Mouse (Mus musculus) intestine, postnatal 0 days (tissue): ENCODE data around the gene Gm9603. TPM values are rescaled to one million over a fixed set of nuclear protein-coding genes. Genes with fewer than 3 reads are reported as not detected.
"Not testable (repeated sequence)": the region's sequence is repeated elsewhere in the genome, so short reads cannot be mapped to it uniquely, and the experiment has no call there.

ENCODE experiments used
- ATAC-seq: fragments of 200-750 bp; cut with Nextera tagmentation; 2 replicates; pipeline ENCODE4 v1.8.0; 2017; ENCODE audit warnings: mild to moderate bottlenecking, moderate TSS enrichment, moderate library complexity
- H3K27ac ChIP-seq: fragments of 300-500 bp; sonication (generic); 2 replicates; pipeline ENCODE4 v1.5.1; 2014; ENCODE audit warnings: mild to moderate bottlenecking, low read depth, low read length, moderate library complexity
- H3K27me3 ChIP-seq: fragments of 300-500 bp; sonication (generic); replicated peaks from 2 replicates; pipeline ENCODE4 v1.6.1; 2014; ENCODE audit warnings: low read length, mixed read lengths; ENCODE audit not compliant: control insufficient read depth, insufficient read depth
- H3K36me3 ChIP-seq: fragments of 300-500 bp; sonication (generic); 2 replicates; pipeline ENCODE4 v1.6.1; 2014; ENCODE audit warnings: mild to moderate bottlenecking, moderate library complexity; ENCODE audit not compliant: control insufficient read depth, insufficient read depth
- H3K4me1 ChIP-seq: fragments of 300-500 bp; sonication (generic); replicated peaks from 2 replicates; pipeline ENCODE4 v1.6.1; 2014; ENCODE audit warnings: antibody characterized with exemption, low read length, mixed read lengths; ENCODE audit not compliant: control insufficient read depth, insufficient read depth
- H3K4me2 ChIP-seq: fragments of 300-500 bp; sonication (generic); replicated peaks from 2 replicates; pipeline ENCODE4 v1.6.1; 2014; ENCODE audit warnings: low read depth, mild to moderate bottlenecking, moderate library complexity
- H3K4me3 ChIP-seq: fragments of 300-500 bp; sonication (generic); 2 replicates; pipeline ENCODE4 v1.5.1; 2014; ENCODE audit warnings: low read depth, low read length
- H3K9ac ChIP-seq: fragments of 300-500 bp; sonication (generic); 2 replicates; pipeline ENCODE4 v1.6.1; 2014; ENCODE audit warnings: mild to moderate bottlenecking, low read depth, low read length
- H3K9me3 ChIP-seq: fragments of 300-500 bp; sonication (generic); 2 replicates; pipeline ENCODE4 v1.6.1; 2016; ENCODE audit warnings: mixed run types; ENCODE audit not compliant: control insufficient read depth
- WGBS: fragments of 180-500 bp; shearing (Covaris S2); extraction: QIAGEN DNeasy Blood & Tissue Kit; methylation state at CpG from one replicate; pipeline ENCODE4 v1.1.7; 2014; 5-methylcytosine and 5-hydroxymethylcytosine counted together
- polyA plus RNA-seq: library from polyadenylated mRNA; unstranded; fragments of >200 nt; fragmentation: Nextera tagmentation; extraction: Ambion mirVana; gene quantifications from 2 replicates; pipeline ENCODE4 v1.2.1, GENCODE M21; 2015

Gm9603 gene
- not detected in 2 replicates for polyA plus RNA-seq

GRCm38 (mm10) chr14:5687357-5687756, at the start of gene Gm9603:
Gm9603 (minus strand) TSS chr14:5687457.
- not testable (repeated sequence) for H3K9me3 ChIP-seq, H3K9ac ChIP-seq, H3K27ac ChIP-seq, H3K4me2 ChIP-seq, H3K36me3 ChIP-seq, H3K27me3 ChIP-seq, ATAC-seq, H3K4me1 ChIP-seq, H3K4me3 ChIP-seq
- no CpG with 5 or more reads among the region's 2 CpGs for WGBS

- ATAC-seq, H3K9me3 ChIP-seq, H3K4me3 ChIP-seq, H3K4me1 ChIP-seq, H3K27ac ChIP-seq, H3K36me3 ChIP-seq, H3K27me3 ChIP-seq, H3K4me2 ChIP-seq, H3K9ac ChIP-seq: not testable (repeated sequence)
- no CpG with 5 or more reads among the region's 1 CpGs for WGBS
Observed at GRCm38 (mm10) chr14:5632928-5633327, 54.3 kb downstream of the Gm9603 start, which contains the start of gene Gm8265. Gm8265 (minus strand) TSS chr14:5633028.

Other genes starting within 250 kb of the Gm9603 start
- 0.25 and 0.30 TPM in 2 replicates for gene Gm3194, start 232.0 kb downstream of the Gm9603 start, polyA plus RNA-seq
- gene Gm8246, start 209.6 kb downstream of the Gm9603 start, polyA plus RNA-seq = not detected in 2 replicates
- gene Gm3187, start 203.2 kb downstream of the Gm9603 start, polyA plus RNA-seq = not detected in 2 replicates
- 0.26 TPM in 1 of 2 replicates, not detected in the other for gene Gm3488, start 185.8 kb downstream of the Gm9603 start, polyA plus RNA-seq
- gene Gm3532, start 149.0 kb downstream of the Gm9603 start, polyA plus RNA-seq = not detected in 2 replicates
- gene Gm8265, start 54.4 kb downstream of the Gm9603 start, polyA plus RNA-seq = not detected in 2 replicates
- gene Gm3373, start 54.1 kb upstream of the Gm9603 start, polyA plus RNA-seq = 0.26 TPM in 1 of 2 replicates, not detected in the other
- gene Gm3383, start 120.5 kb upstream of the Gm9603 start, polyA plus RNA-seq = 0.25 and 0.30 TPM in 2 replicates
- not detected in 2 replicates for gene Gm3424, start 142.9 kb upstream of the Gm9603 start, polyA plus RNA-seq
- gene Gm8237, start 192.9 kb upstream of the Gm9603 start, polyA plus RNA-seq = not detected in 2 replicates